Mouse (Mus musculus): ENCODE measurements around the gene Irf2bpl. TPM values are rescaled to one million over a fixed set of nuclear protein-coding genes. Genes with fewer than 3 reads are reported as not detected.

The Irf2bpl gene
- polyA plus RNA-seq, 1 experiment from 2014 or later = 34.2 TPM

DNA sequence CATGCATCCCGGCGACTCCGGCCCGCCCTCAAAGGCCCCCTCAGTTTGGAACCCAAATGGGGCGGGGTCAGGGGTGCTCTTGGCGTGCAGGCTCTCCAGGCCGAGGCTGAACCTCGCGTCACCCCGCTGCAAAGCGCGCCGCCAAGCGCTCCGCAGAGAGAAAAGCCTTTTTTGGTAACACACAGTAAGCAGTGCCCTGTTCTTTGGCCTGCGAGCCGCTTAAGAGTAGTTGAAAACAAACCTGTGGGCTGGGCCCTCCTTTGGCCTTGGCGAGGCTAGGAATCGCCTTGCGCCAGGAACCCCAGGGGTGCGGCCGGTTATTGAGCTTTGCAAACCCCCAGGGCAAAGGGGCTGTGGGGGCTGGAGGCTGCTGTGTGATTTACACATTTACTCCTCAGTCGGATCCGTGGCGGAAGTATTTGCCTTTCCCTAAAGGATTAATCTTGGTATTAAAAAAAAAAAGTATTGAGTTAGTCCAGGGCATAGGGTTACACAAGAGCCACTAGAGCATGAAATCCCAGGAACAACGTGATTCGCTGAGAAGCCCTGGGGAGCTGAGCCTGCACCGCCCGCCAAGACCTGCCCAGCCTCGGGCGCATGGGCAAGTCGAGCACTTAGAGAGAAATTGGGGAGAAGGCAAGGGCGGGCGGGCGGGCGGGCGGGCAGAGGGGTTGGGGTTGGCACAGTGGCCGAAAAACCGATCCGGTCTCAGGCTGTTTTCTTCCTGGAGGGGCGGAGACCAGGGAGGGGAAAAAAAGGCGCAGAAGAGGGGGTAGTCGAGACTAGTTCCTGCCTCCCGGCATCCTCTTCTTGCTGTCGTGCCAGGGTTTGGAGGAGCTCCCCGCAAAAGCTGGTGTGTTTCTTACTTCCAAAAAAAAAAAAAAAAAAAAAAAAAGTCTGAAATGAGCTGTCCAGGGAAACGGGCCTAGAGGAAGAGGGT, 3.8 kb upstream of the Irf2bpl start:
- Histone ChIP-seq H3K27me3 (ENCODE audit: insufficient read depth, poor library complexity, severe bottlenecking) (peaks cover 29% of the 10 kb centered on the region), H3K36me3 (no peaks in the 10 kb centered on the region), H3K9me3 (no peaks in the 10 kb centered on the region), H3K4me3 (peak overlapping the region; percentile 47), H3K27ac (peak overlapping the region; percentile 92), H3K4me1 (replicated peaks) (peaks cover 100% of the 10 kb centered on the region)
- DNase-seq (ENCODE audit: low spot score) = peak; percentile 78
- under 1% methylated on average over 47 of the region's 47 CpGs for WGBS

DNA sequence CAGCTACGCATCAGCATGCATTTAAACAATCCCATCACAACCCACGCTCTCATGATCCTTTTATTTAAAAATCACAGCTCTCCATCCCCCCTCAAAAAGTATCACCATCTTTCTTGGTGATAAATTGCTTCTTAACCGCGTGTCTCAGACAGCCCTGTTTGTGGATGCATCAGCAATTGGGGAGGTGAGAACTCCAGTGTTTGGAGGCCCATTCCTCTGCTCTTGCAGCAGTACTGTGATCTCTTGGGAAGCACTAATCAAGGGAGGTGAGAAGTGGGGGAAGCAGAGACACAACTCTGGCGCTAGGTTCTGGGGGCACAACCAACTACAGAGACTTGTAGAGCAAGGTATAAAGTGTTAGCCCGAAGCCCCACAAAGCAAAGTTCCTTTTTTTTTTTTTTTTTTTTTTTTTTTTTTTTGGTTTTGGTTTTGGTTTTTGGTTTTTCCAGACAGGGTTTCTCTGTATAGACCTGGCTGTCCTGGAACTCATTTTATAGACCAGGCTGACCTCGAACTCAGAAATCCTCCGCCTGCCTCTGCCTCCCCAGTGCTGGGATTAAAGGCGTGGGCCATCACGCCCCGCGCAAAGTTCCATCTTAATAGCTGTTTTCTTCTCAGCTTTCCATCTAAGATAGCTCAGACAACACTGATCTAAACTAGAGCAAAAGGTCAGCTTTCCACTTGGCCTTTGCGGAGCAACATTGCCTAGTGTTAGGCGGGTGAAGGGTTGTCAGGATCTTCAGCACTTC, 3.0 kb upstream of the Irf2bpl start:
- Histone ChIP-seq H3K4me3 (peak overlapping the region; percentile 47), H3K36me3 (no peaks in the 10 kb centered on the region), H3K9me3 (no peaks in the 10 kb centered on the region), H3K27me3 (ENCODE audit: insufficient read depth, poor library complexity, severe bottlenecking) (peaks cover 38% of the 10 kb centered on the region), H3K27ac (peak overlapping the region; percentile 92), H3K4me1 (replicated peaks) (peaks cover 100% of the 10 kb centered on the region)
- DNase-seq (ENCODE audit: low spot score) = no peak
- 36% methylated on average over 14 of the region's 14 CpGs for WGBS

DNA sequence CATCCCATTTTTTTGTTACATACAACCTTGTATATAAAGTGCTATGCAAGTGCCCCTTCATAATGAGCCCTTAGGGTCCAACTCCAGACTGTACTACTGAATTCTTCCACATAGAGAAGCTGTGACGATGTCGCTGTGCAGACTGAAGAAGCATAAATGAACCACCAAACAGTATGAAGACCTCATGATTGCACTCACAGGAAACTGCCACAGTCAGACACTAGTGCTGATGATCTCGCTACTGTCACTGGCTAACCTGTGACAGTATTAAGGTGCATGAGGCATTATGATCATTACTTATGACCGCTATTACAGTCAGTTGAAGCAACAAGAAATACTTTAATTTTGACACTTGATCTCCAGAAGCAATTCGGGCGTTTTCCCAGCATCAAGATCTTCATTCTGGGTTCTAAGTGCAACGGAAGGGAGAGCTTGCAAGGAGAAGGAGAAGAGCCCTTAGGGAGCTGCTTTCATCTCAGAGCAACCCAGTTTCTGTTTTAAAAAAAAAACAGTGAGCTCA, 1.9 kb upstream of the Irf2bpl start:
- Histone ChIP-seq H3K27ac (no peak overlapping the region), H3K4me1 (replicated peaks) (peaks cover 100% of the 10 kb centered on the region), H3K4me3 (no peak overlapping the region), H3K27me3 (ENCODE audit: insufficient read depth, poor library complexity, severe bottlenecking) (peaks cover 46% of the 10 kb centered on the region), H3K36me3 (peaks cover 9% of the 10 kb centered on the region; the same call in 1 of the 2 replicates), H3K9me3 (no peaks in the 10 kb centered on the region)
- WGBS = 66% methylated on average over 7 of the region's 7 CpGs
- no peak for DNase-seq (ENCODE audit: low spot score)

DNA sequence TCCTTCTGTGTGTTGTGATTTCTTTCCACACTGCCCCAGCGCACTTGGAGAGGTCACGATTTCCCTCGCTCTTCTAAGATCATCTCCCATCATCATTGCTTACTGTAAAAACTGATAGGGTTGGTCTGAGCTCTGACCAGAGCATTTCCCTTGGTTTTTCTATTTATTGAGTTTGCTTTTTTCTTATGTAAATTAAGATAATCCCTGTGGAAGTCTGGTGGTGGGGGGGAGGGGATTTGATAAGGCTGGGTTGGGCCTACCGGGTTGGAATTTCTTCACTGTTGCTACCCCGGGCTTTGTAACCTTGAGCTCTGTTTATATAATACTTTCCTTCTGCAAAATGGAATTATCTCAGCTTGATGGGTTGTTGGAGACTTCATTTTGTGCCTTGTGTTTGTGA, 1.1 kb upstream of the Irf2bpl start:
- Histone ChIP-seq H3K9me3 (no peaks in the 10 kb centered on the region), H3K27me3 (ENCODE audit: insufficient read depth, poor library complexity, severe bottlenecking) (peaks cover 43% of the 10 kb centered on the region), H3K36me3 (peaks cover 9% of the 10 kb centered on the region; the same call in 1 of the 2 replicates), H3K4me3 (peak overlapping the region; percentile 79; the same call in 1 of the 2 replicates), H3K27ac (peak overlapping the region; percentile 95), H3K4me1 (replicated peaks) (peaks cover 93% of the 10 kb centered on the region)
- WGBS = 16% methylated on average over 5 of the region's 5 CpGs
- no peak for DNase-seq (ENCODE audit: low spot score)

DNA sequence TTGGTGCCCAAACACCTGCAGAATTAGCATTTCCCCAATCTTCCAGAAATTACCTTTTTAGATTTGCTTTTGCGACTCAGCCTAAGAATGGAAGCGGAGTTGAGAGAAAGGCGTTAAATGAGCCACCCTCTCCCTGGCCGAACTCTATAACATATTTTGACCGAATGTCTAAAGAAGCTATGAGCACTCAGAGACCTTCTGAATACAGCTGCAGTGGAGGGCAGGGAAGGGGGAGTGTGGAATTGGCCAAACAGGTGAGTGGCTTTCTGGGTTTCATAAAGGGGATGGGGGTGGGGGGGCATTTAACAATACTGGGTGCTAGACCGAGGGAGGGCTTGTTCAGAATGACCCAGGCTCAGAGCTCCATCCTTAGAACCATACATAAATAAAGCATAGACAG, 738 bp upstream of the Irf2bpl start:
- Histone ChIP-seq H3K4me3 (peak overlapping the region; percentile 79), H3K27ac (peak overlapping the region; percentile 95), H3K27me3 (ENCODE audit: insufficient read depth, poor library complexity, severe bottlenecking) (peaks cover 38% of the 10 kb centered on the region), H3K4me1 (replicated peaks) (peaks cover 92% of the 10 kb centered on the region), H3K36me3 (peaks cover 11% of the 10 kb centered on the region), H3K9me3 (no peaks in the 10 kb centered on the region)
- 7% methylated on average over 6 of the region's 6 CpGs for WGBS
- DNase-seq (ENCODE audit: low spot score) = no peak

DNA sequence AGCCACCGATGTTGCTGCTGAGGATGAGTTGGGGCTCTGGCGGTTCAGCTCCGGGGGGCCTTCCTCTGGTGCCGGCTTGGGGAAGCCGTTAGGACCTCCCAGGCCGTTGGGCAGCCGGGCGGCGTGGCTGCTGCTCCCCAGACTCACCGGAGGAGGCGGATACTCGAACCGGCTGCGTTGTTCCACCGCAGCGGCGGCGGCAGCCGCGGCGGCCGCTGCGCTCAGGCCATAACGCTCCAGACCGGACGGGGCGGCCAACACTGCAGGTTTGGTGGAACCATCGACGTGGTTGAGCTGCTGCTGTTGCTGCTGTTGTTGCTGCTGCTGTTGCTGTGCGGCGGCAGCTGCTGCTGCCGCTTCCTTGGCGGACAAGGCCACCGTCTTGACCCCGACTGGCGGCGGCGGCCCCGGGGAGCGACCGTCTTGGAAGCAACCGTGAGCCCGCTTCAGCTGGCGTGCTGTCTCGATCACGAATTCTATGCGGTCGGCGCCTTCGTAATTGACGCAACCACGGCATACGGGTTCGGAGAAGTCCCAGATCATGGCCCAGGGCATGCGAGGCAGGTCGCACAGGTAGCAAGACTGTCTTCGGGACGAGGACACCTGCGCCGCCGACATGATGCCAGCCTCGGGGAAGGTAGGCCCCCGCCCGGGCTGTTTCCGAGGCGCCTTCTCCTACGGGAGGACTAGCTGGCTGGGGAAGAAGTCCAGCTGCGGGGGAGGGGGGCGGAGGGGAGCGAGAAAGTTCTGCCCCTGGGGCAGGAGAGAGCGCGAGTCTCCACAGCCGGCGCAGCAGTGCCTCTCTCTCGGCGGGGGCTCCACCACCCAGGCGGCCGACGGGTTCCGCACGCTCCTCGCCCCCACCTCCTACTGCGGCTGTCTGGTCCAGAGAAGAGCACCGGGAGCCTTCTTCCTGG, 1.1 kb downstream of the Irf2bpl start:
- peak; percentile 62 for DNase-seq (ENCODE audit: low spot score)
- Histone ChIP-seq H3K9me3 (no peaks in the 10 kb centered on the region), H3K4me3 (peak overlapping the region; percentile 79), H3K4me1 (replicated peaks) (peaks cover 89% of the 10 kb centered on the region), H3K36me3 (peaks cover 17% of the 10 kb centered on the region), H3K27me3 (ENCODE audit: insufficient read depth, poor library complexity, severe bottlenecking) (peaks cover 30% of the 10 kb centered on the region; the same call in 1 of the 2 replicates), H3K27ac (peak overlapping the region; percentile 95)
- under 1% methylated on average over 84 of the region's 84 CpGs for WGBS

DNA sequence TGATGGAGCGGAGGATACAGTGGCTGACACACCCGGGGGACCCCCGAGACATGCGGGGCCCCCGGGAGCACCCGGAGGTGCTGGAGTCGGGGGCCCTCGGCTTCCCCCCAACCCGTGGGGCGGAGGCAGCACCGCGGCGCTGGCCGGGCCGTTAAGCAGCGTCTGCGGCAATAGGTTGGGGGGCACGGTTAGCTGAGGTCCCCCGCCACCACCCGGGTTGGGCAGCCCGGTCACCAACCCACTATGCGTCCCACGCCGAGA, 1.6 kb downstream of the Irf2bpl start:
- peaks cover 30% of the 10 kb centered on the region; the same call in 1 of the 2 replicates for H3K27me3 ChIP-seq (ENCODE audit: insufficient read depth, poor library complexity, severe bottlenecking)
- H3K36me3 ChIP-seq = peaks cover 17% of the 10 kb centered on the region
- H3K4me3 ChIP-seq = peak overlapping the region; percentile 79
- DNase-seq (ENCODE audit: low spot score) = no peak
- peaks cover 89% of the 10 kb centered on the region for H3K4me1 ChIP-seq (replicated peaks)
- WGBS = under 1% methylated on average over 24 of the region's 24 CpGs
- H3K9me3 ChIP-seq = no peaks in the 10 kb centered on the region
- H3K27ac ChIP-seq = peak overlapping the region; percentile 95

DNA sequence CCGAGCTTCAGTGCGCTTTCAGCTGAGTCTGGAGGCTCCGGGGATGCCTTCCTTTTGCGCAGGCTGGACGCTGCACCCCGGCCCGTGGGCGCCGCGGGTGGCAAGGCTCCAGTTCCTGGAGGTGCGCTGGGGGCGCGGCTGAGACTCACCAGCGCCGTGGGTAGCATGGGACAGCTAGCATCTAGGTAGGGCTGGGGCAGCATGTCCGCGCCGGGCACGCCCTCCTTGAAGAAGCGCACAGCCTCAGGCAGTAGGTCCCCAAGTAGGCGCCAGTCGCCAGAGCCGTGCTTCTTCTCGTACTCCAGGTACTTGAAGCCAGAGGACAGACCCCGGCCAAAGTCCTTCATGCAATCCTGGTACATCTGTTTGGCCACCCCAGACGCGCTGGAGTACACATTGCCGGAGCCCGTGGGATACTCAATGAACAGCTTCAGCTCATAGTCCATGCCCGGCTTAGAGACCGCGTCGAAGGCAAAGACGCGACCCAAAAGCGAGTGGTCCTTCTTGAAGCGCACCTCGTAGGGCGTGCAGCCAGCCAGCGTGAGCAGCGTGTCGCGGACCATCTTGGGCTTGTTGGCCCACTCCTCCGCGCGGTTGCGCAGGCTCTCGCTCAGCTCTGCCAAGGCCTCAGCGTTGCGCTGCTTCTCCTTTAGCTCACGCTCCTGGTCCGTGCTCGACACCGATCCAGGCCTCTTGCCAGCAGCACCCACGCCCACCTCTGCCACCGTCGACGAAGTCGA, 2.1 kb downstream of the Irf2bpl start:
- Histone ChIP-seq H3K4me3 (peak overlapping the region; percentile 79), H3K27me3 (ENCODE audit: insufficient read depth, poor library complexity, severe bottlenecking) (peaks cover 30% of the 10 kb centered on the region; the same call in 1 of the 2 replicates), H3K27ac (peak overlapping the region; percentile 95), H3K36me3 (peaks cover 17% of the 10 kb centered on the region), H3K9me3 (no peaks in the 10 kb centered on the region), H3K4me1 (replicated peaks) (peaks cover 84% of the 10 kb centered on the region)
- DNase-seq (ENCODE audit: low spot score) = peak; percentile 67
- WGBS = under 1% methylated on average over 59 of the region's 59 CpGs

DNA sequence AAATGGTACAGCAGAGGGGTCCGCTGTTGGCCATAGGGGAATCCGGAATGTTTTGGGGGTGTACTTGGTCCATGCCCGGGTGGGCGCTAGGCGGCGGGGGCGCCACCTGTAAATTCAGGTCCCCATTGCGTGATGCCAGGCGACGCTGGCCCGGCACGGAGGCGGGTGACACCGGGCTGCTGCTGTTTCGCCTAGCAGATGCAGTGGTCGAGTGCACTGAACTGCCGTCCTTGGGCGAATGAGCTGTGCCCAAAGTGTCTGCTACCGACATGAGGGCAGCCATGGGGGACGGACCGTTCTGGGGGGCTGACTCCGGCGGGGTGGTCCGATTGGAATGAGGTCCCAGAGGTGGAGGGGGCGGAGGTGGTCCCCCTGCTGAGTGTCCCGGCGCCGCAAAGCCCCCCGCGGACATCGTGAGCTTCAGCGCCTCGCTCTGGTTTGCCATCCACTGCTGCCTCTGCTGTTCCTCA, 2.8 kb downstream of the Irf2bpl start:
- peak overlapping the region; percentile 95 for H3K27ac ChIP-seq
- peaks cover 77% of the 10 kb centered on the region for H3K4me1 ChIP-seq (replicated peaks)
- peaks cover 17% of the 10 kb centered on the region for H3K36me3 ChIP-seq
- 8% methylated on average over 33 of the region's 33 CpGs for WGBS
- H3K9me3 ChIP-seq = no peaks in the 10 kb centered on the region
- peaks cover 26% of the 10 kb centered on the region; the same call in 1 of the 2 replicates for H3K27me3 ChIP-seq (ENCODE audit: insufficient read depth, poor library complexity, severe bottlenecking)
- DNase-seq (ENCODE audit: low spot score) = no peak
- peak overlapping the region; percentile 79 for H3K4me3 ChIP-seq

DNA sequence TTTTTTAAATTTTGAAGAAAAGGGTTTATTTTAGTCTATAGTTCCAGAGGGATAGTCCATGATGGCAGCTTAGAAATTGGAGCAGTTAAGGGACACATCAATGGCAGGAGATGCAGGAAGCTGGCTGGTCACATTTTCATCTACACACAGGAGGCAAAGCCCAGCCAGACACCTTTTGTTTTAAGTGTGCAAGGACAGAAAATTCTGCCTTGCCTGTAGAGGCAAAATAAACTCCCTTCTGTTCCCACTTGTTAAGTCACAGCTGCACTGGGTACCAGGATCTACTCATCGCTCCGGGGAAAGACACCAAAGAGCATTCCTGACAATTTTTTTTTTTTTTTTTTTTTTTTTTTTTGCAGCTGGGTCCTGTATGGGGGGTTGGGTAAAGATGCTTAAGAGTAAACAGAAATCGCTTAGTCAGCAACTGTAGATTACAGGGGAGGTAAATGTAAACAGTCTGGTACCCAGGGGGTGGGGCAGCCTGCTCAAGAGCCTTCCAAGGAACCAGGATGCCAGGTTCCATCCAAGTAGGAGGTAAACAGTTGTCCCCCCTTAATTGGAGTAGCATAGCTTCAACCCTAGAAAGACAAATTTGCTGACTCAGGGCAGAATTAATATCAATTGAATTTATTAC, 4.4 kb downstream of the Irf2bpl start:
- 54% methylated on average over 3 of the region's 3 CpGs for WGBS
- H3K4me1 ChIP-seq (replicated peaks) = peaks cover 61% of the 10 kb centered on the region

DNA sequence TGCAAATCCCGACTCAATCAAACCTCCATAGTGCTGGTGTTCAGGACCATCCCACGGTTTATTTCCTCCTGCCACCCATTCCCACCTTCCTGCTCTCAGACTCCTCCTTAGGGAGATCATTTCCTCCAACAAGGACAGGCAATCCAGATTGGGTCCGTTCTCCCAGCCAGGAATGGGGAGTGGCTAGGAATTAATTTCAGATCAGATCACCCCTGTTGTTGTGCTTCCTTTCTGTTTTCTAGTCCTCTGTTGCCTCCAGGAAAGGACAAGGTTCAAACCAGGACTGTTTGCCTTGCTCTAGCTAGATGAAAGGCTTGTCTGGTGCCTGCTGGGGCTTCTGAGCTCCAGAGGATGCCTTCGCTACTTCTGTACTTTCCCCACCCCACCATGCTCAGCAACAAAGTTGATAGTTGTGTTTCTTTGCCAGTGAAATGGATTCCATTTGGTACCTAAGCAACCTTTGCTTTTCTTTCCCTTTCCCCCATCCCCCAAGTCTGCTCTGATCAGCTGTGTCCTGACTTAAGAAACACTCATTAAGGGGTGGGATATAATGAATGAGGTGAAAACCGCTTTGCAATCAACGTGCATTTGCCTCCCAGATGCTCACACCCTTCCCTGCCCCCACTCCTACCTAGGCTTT, 5.0 kb downstream of the Irf2bpl start:
- Histone ChIP-seq H3K36me3 (peaks cover 17% of the 10 kb centered on the region), H3K27ac (0 out of 2 replicates have a peak overlapping the region, but pooled peaks have one; percentile 16), H3K27me3 (ENCODE audit: insufficient read depth, poor library complexity, severe bottlenecking) (peaks cover 23% of the 10 kb centered on the region; the same call in 1 of the 2 replicates), H3K9me3 (no peaks in the 10 kb centered on the region), H3K4me1 (replicated peaks) (peaks cover 55% of the 10 kb centered on the region), H3K4me3 (no peak overlapping the region)
- no peak for DNase-seq (ENCODE audit: low spot score)
- 52% methylated on average over 6 of the region's 6 CpGs for WGBS

More for the DNA sequence above, 4.4 kb downstream of the Irf2bpl start:
- Histone ChIP-seq H3K36me3 (peaks cover 17% of the 10 kb centered on the region), H3K27me3 (ENCODE audit: insufficient read depth, poor library complexity, severe bottlenecking) (peaks cover 23% of the 10 kb centered on the region; the same call in 1 of the 2 replicates), H3K27ac (no peak overlapping the region), H3K4me3 (no peak overlapping the region), H3K9me3 (no peaks in the 10 kb centered on the region)
- DNase-seq (ENCODE audit: low spot score) = no peak
